8 mouse cellular contexts compared by ENCODE assay signal in genomic region chr7:125471991-125472741, GRCm38 (mm10). TPM values are rescaled to one million over a fixed set of nuclear protein-coding genes. Genes with fewer than 3 reads are reported as not detected.
DNase-seq lines count a peak whose midpoint lies in the region; ATAC-seq and TF ChIP-seq lines count a peak whose summit lies in the region.

No protein-coding gene starts in this region.

- TF ChIP-seq EP300 in ES-Bruce4 (IDR thresholded peaks at IDR 0.05; ENCODE audit: insufficient read depth, low read depth, low read length), result no peak

- H3K4me1 ChIP-seq in ES-Bruce4 (ENCODE audit: control insufficient read depth, insufficient read depth, low read length), result no peaks in the 10 kb centered on the region
- peaks cover 18% of the 10 kb centered on the region for H3K4me1 ChIP-seq in forebrain, embryonic 14.5 days (ENCODE audit: control insufficient read depth, insufficient read depth, low read length)
- peaks cover 31% of the 10 kb centered on the region for H3K4me1 ChIP-seq in neural tube, embryonic 15.5 days

- WGBS in forebrain, embryonic 14.5 days, result 35% methylated on average over 13 of the region's 13 CpGs
- whole genome bisulfite sequencing in neural tube, embryonic 15.5 days, result 32% methylated on average over 13 of the region's 13 CpGs

- no peaks in the 10 kb centered on the region for H3K27me3 ChIP-seq in ES-Bruce4 (ENCODE audit: control insufficient read depth, insufficient read depth, low read length, poor library complexity, severe bottlenecking)
- no peaks in the 10 kb centered on the region for H3K27me3 ChIP-seq in forebrain, embryonic 14.5 days (replicated peaks; ENCODE audit: control insufficient read depth, insufficient read depth, low read length)
- H3K27me3 ChIP-seq in neural tube, embryonic 15.5 days (replicated peaks), result no peaks in the 10 kb centered on the region

- no peak overlapping the region for H3K4me3 ChIP-seq in ES-Bruce4 (ENCODE audit: low read depth, low read length)
- H3K4me3 ChIP-seq in forebrain, embryonic 14.5 days (ENCODE audit: low read depth, low read length), result no peak overlapping the region
- no peak overlapping the region for H3K4me3 ChIP-seq in neural tube, embryonic 15.5 days (replicated peaks)

- H3K4me2 ChIP-seq in forebrain, embryonic 14.5 days (ENCODE audit: low read length), result no peak overlapping the region
- H3K4me2 ChIP-seq in neural tube, embryonic 15.5 days, result no peak overlapping the region; the same call in 1 of the 2 replicates

- peak; percentile 80 for TF ChIP-seq CTCF in ES-Bruce4 (IDR thresholded peaks at IDR 0.05; ENCODE audit: low read depth, low read length)

- H3K9me3 ChIP-seq in ES-Bruce4 (replicated peaks; ENCODE audit: control insufficient read depth, insufficient read depth, low read length, poor library complexity, severe bottlenecking), result no peaks in the 10 kb centered on the region
- no peaks in the 10 kb centered on the region for H3K9me3 ChIP-seq in forebrain, embryonic 14.5 days (replicated peaks; ENCODE audit: control insufficient read depth, low read length)
- no peaks in the 10 kb centered on the region for H3K9me3 ChIP-seq in neural tube, embryonic 15.5 days (replicated peaks)

- H3K27ac ChIP-seq in ES-Bruce4 (ENCODE audit: insufficient read depth, low read length), result no peak overlapping the region
- H3K27ac ChIP-seq in forebrain, embryonic 14.5 days (ENCODE audit: low read depth, low read length), result peak overlapping the region; percentile 21; the same call in 1 of the 2 replicates
- peak overlapping the region; percentile 72 for H3K27ac ChIP-seq in neural tube, embryonic 15.5 days (replicated peaks)

- DNase-seq in forebrain, embryonic 14.5 days (ENCODE audit: low spot score), result peak; percentile 86
- DNase-seq in heart, postnatal 14 days, result peak; percentile 82 to 88
- DNase-seq in layer of hippocampus, adult 11-12 months (ENCODE audit: low spot score), result peak; percentile 83
- DNase-seq in lung, adult 18-20 months, result peak; percentile 79 to 88
- DNase-seq in testis, postnatal 10 days (ENCODE audit: low spot score), result peak; percentile 86

- intact Hi-C loops in heart, postnatal 14 days (cut with DNase I), result no loop called here

- no peak overlapping the region for H3K9ac ChIP-seq in ES-Bruce4 (ENCODE audit: low read depth, poor library complexity, severe bottlenecking)
- H3K9ac ChIP-seq in forebrain, embryonic 14.5 days (ENCODE audit: low read length), result peak overlapping the region; percentile 17; the same call in 1 of the 2 replicates
- 0 out of 2 replicates have a peak overlapping the region, but pooled peaks have one; percentile 4 for H3K9ac ChIP-seq in neural tube, embryonic 15.5 days (replicated peaks)

- H3K36me3 ChIP-seq in ES-Bruce4 (ENCODE audit: control insufficient read depth, insufficient read depth, low read length, poor library complexity, severe bottlenecking), result no peaks in the 10 kb centered on the region
- peaks cover 30% of the 10 kb centered on the region for H3K36me3 ChIP-seq in forebrain, embryonic 14.5 days (ENCODE audit: control insufficient read depth, insufficient read depth, low read length)
- peaks cover 26% of the 10 kb centered on the region for H3K36me3 ChIP-seq in neural tube, embryonic 15.5 days

- peak; percentile 51 for ATAC-seq in cerebellum, adult (ENCODE audit: insufficient number of reproducible peaks, low FRiP score, low TSS enrichment)
- ATAC-seq in forebrain, embryonic 14.5 days, result peak; percentile 76
- ATAC-seq in neural tube, embryonic 15.5 days (ENCODE audit: low FRiP score), result peak; percentile 67; the same call in 1 of the 2 replicates

- TF ChIP-seq POLR2A in ES-Bruce4 (IDR thresholded peaks at IDR 0.05; ENCODE audit: insufficient read depth, low read length), result no peak

RNA-seq across cellular contexts. Expression of gene Nsmce1, which starts 19.2 kb away (rescaled TPM):
- 33.7 and 39.8 TPM in 2 replicates for polyA plus RNA-seq in ES-Bruce4 (2011; ENCODE audit: insufficient read depth, insufficient read length, low read depth, missing spikeins)
- polyA plus RNA-seq in forebrain, embryonic 14.5 days (2014; fragmentation: Nextera tagmentation; extraction: Ambion mirVana), result 129 and 149 TPM in 2 replicates
- 10 to 100 TPM; 28.7 to 36.2 TPM for total RNA-seq in heart, postnatal 14 days (2021)
- polyA plus RNA-seq in neural tube, embryonic 15.5 days (2015; fragmentation: Nextera tagmentation; extraction: Ambion mirVana), result 87.8 and 90.3 TPM in 2 replicates

RNA-seq across cellular contexts. Expression of gene Kdm8, which starts 27.7 kb away (rescaled TPM):
- 4.4 and 6.3 TPM in 2 replicates for polyA plus RNA-seq in ES-Bruce4 (2011; ENCODE audit: insufficient read depth, insufficient read length, low read depth, missing spikeins)
- 5.2 TPM in 2 replicates for polyA plus RNA-seq in forebrain, embryonic 14.5 days (2014; fragmentation: Nextera tagmentation; extraction: Ambion mirVana)
- 1 to 10 TPM; 3.1 to 4.1 TPM for total RNA-seq in heart, postnatal 14 days (2021)
- 4.7 and 5.7 TPM in 2 replicates for polyA plus RNA-seq in neural tube, embryonic 15.5 days (2015; fragmentation: Nextera tagmentation; extraction: Ambion mirVana)
